Mouse (Mus musculus): ENCODE data around the gene Vmn2r70. TPM values are rescaled to one million over a fixed set of nuclear protein-coding genes. Genes with fewer than 3 reads are reported as not detected.

Vmn2r70 gene
- not detected for total RNA-seq (2021)
- long read RNA-seq, experiment 1 = 0 reads
- long read RNA-seq, experiment 2 = 0 reads

DNA sequence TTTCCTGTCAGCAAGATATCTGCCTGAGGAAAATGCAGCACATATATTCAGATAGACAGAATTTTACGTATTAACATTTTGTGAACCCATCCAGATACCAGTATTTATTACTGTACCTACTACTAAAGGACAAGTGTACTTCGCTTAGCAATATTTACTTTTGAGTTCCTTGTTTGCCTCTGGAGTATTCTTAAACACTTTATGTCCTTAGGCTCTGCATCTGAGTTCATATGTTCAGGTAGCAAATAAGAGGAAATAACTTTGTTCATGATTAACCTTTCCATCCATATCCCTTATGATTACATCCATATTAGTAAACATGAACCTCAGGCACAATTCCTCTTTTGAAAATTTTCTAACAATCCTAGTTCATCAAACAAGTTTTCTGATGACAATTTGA lies at the start of gene Vmn2r70:
Gene Vmn2r70 (minus strand): TSS at position 101 of the 400 bp plus-strand sequence.
- intact Hi-C loops (cut with DNase I) = no loop called here
- no peak for DNase-seq (ENCODE audit: low spot score in 2 of 2)

GRCm38 (mm10) chr7:85562787-85563186 lies 6.2 kb downstream of the Vmn2r70 start, which contains the start of gene Vmn2r71:
Gene Vmn2r71, plus strand, starts transcription at chr7:85563087.
- no peak for DNase-seq (ENCODE audit: low spot score in 2 of 2)
- intact Hi-C loops (cut with DNase I) = no loop called here

DNA sequence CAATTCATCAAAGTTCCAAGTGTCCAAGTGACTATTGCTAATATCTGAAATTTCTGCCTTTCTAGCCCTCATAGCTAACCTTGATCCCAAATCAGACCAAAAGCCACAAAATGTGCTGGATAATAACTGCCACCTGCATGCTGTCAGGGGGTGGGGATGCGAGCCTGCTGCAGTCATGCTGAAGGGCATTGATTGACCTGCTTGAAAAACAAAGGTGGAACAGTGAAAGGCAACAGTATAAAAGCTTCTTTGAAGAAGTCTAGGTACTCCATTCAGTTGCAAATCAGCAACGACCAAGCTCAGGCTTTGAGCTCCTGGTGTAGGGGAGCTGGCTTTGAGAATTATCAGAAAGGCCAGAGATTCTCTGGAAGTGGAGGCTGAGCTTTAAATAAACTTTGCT lies 25.9 kb downstream of the Vmn2r70 start:
- intact Hi-C loops (cut with DNase I) = no loop called here
- DNase-seq (ENCODE audit: low spot score in 2 of 2) = no peak

GRCm38 (mm10) chr7:85542108-85542507 lies 26.9 kb downstream of the Vmn2r70 start:
- no peak for DNase-seq (ENCODE audit: low spot score in 2 of 2)
- intact Hi-C loops (cut with DNase I) = no loop called here

Other genes with a start within 250 kb of the Vmn2r70 start
- gene Vmn2r69, start 153.3 kb downstream of the Vmn2r70 start, total RNA-seq (2021) = not detected
- gene Vmn2r71, start 6.1 kb downstream of the Vmn2r70 start, total RNA-seq (2021) = not detected
- gene Vmn2r72, start 185.9 kb upstream of the Vmn2r70 start, total RNA-seq (2021) = not detected

Measured in left cerebral cortex, postnatal 14 days (tissue).